Mouse (Mus musculus) T-helper 17 cell (primary cell): Measurements from ENCODE around the gene Pigu.

Experiments
- in situ Hi-C, 2 experiments: fragments of 300-600 bp; cut with MboI, MseI; formaldehyde crosslinking; loops; 1 replicate in 1 of 2; 2 replicates in 1 of 2; pipeline ENCODE4 v1.15.1; 2025; ENCODE audit warnings: high pct_unique_total_duplicates in 2 of 2

The Pigu gene

GRCm38 (mm10) chr2:155293382-155293781 is 63.8 kb downstream of the Pigu start:
- in situ Hi-C loops, result no loop called here

GRCm38 (mm10) chr2:155290066-155290465 is 67.2 kb downstream of the Pigu start:
- in situ Hi-C loops, result no loop called here

DNA sequence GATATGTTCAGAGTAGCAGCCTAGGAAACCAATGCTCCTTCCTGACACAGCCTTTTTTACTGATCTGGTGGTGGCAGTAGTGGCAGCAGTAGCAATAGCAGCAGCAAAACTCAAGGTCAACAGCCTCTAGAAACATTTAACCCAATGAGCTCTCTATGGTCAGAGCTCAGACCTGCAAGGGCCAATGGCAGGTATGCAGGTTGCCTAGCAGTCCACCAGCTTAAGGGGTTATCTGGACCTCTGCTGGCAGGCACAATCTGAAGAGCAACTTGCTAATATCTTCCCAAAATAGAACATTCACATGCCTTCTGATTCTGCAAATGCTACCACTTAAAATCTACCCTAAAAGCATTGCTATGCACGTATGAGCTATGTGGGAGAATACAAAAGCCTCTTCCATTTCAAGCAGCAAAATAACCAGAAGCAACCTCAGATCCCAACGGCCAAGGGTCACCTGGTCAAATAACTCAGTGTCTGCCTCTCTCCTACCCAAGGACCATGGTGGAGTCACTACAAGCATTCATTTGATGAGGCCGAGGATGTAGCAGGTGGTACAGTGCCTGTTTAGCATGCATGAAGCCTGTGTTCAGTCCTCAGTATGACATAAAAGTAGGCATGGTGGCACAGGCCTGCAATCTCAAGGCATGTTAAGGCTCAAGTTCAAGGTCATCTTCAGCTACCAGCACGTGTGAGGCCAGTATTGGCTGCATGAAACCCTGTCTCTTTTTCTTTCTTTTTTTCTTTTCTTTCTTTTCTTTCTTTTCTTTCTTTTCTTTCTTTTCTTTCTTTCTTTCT is 69.6 kb downstream of the Pigu start:
- in situ Hi-C loops, result no loop called here

DNA sequence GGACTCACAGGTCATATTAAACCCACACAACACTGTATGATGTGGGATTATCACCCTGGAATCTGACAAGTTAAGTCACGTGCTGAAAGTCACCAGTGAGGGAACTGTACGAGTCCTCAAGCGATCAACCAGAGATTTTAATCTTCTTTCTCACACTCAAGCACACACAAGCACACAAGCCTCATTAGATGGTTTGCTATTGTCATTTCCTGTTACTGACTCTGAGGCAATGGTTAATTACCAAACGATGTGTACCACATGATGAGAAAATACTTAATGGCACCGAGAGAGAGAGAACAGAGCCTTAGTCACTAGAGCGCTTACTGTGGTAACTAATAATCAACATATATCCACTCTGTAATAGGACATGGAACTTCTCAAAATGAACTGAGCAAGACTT is 71.5 kb downstream of the Pigu start:
- in situ Hi-C loops, result no loop called here

DNA sequence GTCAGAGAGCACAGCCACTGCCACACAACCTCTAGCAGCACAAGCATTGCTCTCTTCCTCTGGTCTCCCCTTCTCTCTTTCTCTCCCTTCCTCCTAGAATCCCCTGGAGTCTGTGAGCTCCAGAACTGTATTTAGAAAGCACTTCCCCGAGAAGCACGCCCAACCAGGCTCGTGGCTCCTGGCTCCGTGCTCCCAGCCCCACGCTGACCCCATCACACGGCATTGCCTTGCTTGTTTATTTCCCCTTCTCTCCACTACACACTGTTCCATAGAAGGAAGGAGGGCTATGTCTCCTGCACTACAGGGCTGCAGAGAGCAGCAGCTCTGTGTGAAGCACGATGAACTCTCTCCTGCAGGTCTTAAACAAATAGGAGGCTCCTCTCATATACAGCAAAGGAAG is 72.6 kb downstream of the Pigu start:
- in situ Hi-C loops, result loop anchor here in 1 of 2 experiments (5.0 kb wide), 1 partner anchor 103 kb away; no protein-coding TSS in a partner anchor

DNA sequence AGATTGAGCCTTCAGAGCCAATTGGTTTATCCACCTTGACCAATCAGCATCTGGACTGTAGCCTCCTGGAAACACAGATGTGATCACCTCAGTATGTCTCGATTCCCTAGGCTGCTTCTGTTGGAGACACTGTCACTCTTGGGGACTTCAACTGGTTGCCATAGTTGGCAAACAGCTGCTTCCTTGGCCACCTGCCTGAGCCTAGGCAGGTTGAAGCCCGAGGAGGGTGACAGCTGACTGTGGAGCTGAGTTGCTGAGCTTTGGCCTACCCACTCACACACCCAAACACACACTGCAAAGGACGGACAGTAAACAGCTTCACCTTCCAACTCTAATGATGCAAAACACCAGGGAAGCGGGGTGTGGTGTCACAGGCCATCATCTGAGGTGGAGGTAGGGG is 73.4 kb downstream of the Pigu start:
- in situ Hi-C loops, result loop anchor here in 1 of 2 experiments (5.0 kb wide), 1 partner anchor 104 kb away; no protein-coding TSS in a partner anchor

DNA sequence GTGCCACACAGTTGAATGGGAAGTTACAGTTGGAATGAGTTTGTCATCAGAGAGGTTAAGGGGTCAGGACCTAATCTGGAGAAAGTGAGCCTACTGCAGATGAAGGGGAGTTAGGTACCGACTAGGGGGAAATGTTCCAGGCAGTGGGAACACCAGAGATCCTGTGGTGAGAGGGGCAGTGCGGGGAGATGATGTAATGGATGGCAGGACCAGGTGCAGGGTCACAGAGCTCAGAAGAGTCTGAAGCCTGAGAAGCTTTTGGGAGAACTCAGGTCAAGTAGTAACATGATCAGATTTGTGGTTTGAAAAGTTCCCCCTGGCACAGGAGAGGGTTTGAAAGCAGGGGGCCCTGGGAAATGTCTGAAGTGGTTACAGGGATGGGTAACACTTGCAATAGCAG is 77.1 kb downstream of the Pigu start:
- in situ Hi-C loops, result loop anchor here in 1 of 2 experiments (5.0 kb wide), 1 partner anchor 107 kb away; no protein-coding TSS in a partner anchor

DNA sequence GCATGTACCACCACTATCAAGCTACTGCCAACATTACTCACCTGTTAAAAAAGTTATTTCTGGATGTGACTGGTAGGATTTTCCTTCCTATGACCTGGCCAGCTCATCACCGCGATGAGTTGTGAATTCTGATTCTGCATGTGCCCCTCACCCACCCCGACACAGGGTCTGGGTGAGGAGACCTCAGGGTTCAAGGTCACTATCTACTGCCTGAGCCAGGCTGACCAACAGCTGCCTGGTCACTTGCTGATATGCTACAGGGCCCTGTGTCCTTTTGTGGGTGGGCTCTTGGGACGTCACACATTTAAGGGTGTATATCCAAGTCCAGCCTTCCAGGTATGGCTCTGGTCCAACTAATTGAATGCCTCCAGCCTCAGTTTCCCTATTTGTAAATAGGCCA is 78.1 kb downstream of the Pigu start:
- in situ Hi-C loops, result no loop called here

GRCm38 (mm10) chr2:155278361-155278760 is 78.9 kb downstream of the Pigu start:
- in situ Hi-C loops, result no loop called here

GRCm38 (mm10) chr2:155277721-155278120 is 79.5 kb downstream of the Pigu start:
- in situ Hi-C loops, result no loop called here

- in situ Hi-C loops, result no loop called here
These were observed 80.5 kb downstream of the Pigu start for GRCm38 (mm10) chr2:155276621-155277175.

GRCm38 (mm10) chr2:155276195-155276594 is 81.0 kb downstream of the Pigu start, which contains the start of gene Map1lc3a:
Gene Map1lc3a (plus strand): TSS chr2:155276297.
- in situ Hi-C loops, result no loop called here

- in situ Hi-C loops, result no loop called here
These were observed 83.6 kb downstream of the Pigu start for GRCm38 (mm10) chr2:155273603-155274002.

- in situ Hi-C loops, result no loop called here
These were observed 84.6 kb downstream of the Pigu start for GRCm38 (mm10) chr2:155272396-155273170.

- in situ Hi-C loops, result no loop called here
These were observed 85.3 kb downstream of the Pigu start for GRCm38 (mm10) chr2:155271957-155272356.

DNA sequence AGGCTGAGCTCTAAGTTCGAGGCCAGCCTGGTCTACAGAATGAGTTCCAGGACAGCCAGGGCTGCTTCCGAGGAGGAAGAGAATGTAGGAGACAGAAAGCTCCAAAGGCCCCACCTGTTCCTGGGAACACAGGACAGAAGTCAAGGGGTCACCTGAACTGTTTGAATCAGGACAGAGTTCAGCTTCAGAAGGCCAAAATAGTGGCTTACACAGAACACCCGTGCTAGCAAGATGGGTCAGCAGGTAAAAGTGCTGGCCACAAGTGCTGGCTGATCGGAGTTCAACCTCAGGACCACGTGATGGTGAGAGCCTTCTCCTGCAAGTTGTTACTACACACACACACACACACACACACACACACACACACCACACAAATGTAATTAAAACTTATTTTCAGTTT is 90.3 kb downstream of the Pigu start:
- in situ Hi-C loops, result no loop called here

- in situ Hi-C loops, result no loop called here
These were observed 91.7 kb downstream of the Pigu start for GRCm38 (mm10) chr2:155265526-155265925.

- in situ Hi-C loops, result no loop called here
These were observed 107.6 kb downstream of the Pigu start for GRCm38 (mm10) chr2:155249588-155249987.

DNA sequence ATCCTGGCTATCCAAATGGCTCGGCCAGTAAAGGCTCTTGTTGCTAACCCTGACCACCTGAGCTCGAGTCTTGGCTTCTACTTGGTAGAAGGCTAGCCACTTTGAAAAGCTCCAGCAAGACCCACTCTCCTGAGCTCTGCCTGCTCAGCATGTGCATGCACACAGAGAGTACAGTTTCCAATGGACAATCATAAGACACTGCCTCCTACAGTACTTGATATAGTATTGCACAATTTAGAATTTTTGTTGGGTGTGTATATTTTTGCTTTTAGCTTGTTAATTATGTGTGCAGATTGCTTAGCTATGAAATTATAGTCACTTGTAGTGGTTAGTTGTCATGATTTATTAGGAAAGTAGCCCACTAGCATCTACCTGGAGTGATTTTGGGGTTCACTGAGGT is 108.5 kb downstream of the Pigu start:
- in situ Hi-C loops, result no loop called here

DNA sequence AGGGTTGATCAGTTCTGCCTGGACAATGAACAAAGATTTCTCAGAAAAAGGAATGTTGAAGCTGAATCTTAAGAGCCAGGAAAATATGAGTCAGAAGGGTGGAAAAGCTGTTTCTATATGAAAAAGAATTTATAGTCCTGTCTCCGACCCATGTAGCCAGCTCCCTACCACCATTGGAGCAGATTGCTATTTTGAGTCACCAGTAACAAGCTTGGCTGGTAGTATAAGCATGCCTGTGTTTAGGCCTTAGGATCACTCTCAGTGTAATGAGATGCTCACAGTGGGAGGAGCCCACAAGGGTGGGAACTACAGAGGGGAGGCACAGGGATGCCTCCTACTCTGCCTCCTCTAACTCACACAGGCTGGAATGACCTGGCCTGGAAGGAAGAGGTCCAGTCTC is 109.0 kb downstream of the Pigu start:
- in situ Hi-C loops, result no loop called here

DNA sequence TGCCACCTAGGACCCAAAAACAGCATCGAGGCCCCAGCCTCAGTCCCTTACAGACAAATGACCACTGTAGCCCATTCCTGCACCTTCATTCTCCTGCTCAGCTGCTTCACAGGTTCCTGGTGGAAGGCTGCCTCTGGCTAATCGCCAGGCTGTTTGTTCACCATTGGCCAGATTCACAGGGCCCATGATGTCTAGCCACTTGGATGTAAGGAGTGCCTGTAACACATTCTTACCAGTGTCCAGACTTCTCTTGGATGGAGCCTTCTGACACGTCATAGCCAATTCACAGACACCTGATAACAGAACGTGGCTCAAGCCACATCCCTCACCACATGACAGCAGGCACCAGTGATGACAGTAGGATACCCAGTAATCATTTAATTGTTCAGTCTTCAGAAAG is 111.0 kb downstream of the Pigu start:
- in situ Hi-C loops, result no loop called here

DNA sequence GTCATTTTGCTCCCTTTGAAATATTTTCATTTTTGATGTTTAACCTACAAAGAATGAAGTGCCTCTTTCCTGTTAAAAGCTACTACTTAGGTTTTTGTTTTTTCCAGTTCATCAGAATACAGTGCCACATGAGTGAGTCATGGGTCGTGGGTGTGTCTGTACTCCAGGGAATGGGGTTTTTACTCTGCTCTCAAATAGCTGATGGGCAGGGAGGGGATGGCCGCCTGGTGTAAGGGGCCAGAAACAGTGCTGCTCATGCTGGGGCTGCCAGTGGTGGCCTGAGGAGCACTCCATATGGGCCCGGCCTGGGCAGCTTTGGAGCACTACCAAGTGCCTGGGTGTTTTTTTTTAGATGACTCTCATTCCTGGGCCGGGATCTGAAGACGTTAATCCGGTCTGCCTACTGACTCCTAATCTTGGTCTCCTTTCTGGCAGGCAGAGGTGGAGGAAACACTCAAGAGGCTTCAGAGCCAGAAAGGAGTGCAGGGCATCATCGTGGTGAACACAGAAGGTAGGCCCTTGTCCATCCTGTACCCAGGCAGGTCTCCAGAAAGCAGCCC is 114.9 kb downstream of the Pigu start:
- in situ Hi-C loops, result no loop called here
